Mouse (Mus musculus): Measurements from ENCODE around the gene Olfr1261. TPM values are rescaled to one million over a fixed set of nuclear protein-coding genes. Genes with fewer than 3 reads are reported as not detected.

Gene Olfr1261
- not detected in 2 replicates for polyA plus RNA-seq (2014; fragmentation: Nextera tagmentation; extraction: Ambion mirVana)

DNA sequence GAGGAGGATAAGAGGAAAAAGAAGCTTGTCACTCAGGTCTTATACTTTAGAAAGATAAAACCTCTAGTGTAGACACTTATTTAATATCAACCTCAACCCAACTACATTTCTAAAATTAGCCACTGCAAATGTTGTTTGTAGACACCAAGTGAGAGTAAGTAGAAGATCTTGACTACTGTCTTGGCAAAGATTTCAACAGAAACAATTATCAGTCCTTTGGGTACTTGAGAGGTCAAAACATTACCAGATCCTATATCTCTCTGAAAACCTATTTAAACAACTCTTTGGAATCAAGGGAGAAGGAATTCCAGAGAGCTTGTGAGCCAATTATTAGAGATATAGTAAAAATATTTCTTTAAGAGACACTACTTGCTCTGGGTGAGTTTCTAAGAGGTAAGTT, at the start of gene Olfr1261:
Gene Olfr1261, plus strand, starts transcription at position 301 of the 400 bp plus-strand sequence.
- Histone ChIP-seq H3K36me3 (ENCODE audit: control insufficient read depth, insufficient read depth, low read length) (no peaks in the 10 kb centered on the region), H3K9ac (ENCODE audit: low read length) (no peak within 1 kb of the TSS), H3K27me3 (ENCODE audit: control insufficient read depth, insufficient read depth, low read length) (no peaks in the 10 kb centered on the region), H3K27ac (ENCODE audit: low read depth, low read length) (no peak within 1 kb of the TSS), H3K9me3 (ENCODE audit: control insufficient read depth, low read length) (no peaks in the 10 kb centered on the region), H3K4me2 (ENCODE audit: low read depth, low read length, severe bottlenecking) (no peak within 1 kb of the TSS), H3K4me1 (replicated peaks; ENCODE audit: control insufficient read depth, insufficient read depth, low read length) (no peaks in the 10 kb centered on the region), H3K4me3 (ENCODE audit: low read depth, low read length) (no peak within 1 kb of the TSS)
- no peak for DNase-seq (ENCODE audit: low spot score)
- no peak for ATAC-seq (replicated peaks; ENCODE audit: low FRiP score)

DNA sequence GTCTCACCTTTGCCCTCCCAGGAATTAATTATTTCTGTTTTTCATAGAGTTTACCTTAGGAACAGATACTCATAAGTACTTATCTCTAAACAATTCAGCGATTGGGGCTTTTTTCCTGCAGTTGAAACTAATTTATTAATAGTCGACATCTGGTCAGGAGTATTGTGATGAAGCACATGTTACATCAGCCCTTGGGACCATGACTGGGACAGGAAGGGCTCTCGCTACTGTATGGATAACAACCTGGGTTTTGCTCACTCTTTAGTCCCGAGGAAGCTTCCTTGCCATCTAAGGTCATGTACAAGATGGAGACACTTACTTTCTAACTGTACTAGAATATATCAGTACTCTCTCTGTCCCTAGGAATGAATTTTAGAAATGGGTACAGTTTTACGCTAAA, 42.5 kb upstream of the Olfr1261 start, which contains the start of gene Olfr1259:
Gene Olfr1259, minus strand, starts transcription at position 101 of the 400 bp plus-strand sequence.
- DNase-seq (ENCODE audit: low spot score) (no peak), ATAC-seq (replicated peaks; ENCODE audit: low FRiP score) (no peak)
- H3K4me3 ChIP-seq (ENCODE audit: low read depth, low read length): no peak within 1 kb of the TSS
- H3K27me3 ChIP-seq (ENCODE audit: control insufficient read depth, insufficient read depth, low read length): no peaks in the 10 kb centered on the region
- WGBS: 90% methylated on average over 5 of the region's 5 CpGs
- H3K9ac ChIP-seq (ENCODE audit: low read length): no peak within 1 kb of the TSS
- H3K4me1 ChIP-seq (replicated peaks; ENCODE audit: control insufficient read depth, insufficient read depth, low read length): no peaks in the 10 kb centered on the region
- no peak within 1 kb of the TSS for H3K27ac ChIP-seq (ENCODE audit: low read depth, low read length)
- no peaks in the 10 kb centered on the region for H3K36me3 ChIP-seq (ENCODE audit: control insufficient read depth, insufficient read depth, low read length)
- no peak within 1 kb of the TSS for H3K4me2 ChIP-seq (ENCODE audit: low read depth, low read length, severe bottlenecking)
- H3K9me3 ChIP-seq (ENCODE audit: control insufficient read depth, low read length): no peaks in the 10 kb centered on the region

DNA sequence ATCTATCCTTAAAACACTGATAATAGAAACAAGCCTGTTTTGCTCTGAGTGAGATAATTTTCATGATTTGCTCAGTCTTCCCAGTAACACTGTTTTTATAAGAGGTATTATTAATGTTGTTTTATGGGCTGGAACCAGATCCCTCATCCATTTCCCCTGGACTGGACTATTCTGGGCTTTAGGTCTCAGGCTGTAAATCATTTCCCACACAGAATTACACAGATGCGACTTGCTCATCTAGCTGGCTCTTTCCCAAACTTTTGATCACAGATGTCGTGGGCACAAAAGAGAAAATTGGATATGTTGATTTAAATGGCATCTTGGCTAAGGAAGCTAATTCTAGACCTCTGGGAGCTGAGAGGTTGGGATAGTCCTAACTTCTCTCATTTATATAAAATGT, 16.8 kb upstream of the Olfr1261 start, which contains the start of gene Olfr1260:
Gene Olfr1260, plus strand, starts transcription at position 157 of the 400 bp plus-strand sequence.
- ATAC-seq (replicated peaks; ENCODE audit: low FRiP score): no peak
- no peak within 1 kb of the TSS for H3K27ac ChIP-seq (ENCODE audit: low read depth, low read length)
- WGBS: 84% methylated on average over 2 of the region's 2 CpGs

DNA sequence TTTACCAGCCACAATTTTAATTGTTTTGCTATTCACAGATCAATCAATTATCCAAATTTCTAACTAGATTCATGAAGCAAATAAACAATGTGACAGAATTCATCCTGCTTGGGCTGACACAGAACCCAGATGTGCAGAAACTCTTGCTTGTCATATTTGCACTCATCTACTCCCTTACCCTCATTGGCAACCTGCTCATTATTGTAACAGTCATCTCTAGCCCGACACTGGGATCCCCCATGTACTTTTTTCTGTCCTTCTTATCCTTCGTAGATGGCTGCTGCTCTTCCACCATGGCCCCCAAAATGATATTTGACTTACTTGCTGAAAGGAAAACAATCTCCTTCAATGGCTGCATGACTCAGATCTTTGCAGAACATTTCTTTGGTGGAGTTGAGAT, 13.3 kb upstream of the Olfr1261 start:
- H3K4me3 ChIP-seq (ENCODE audit: low read depth, low read length): no peak overlapping the region
- 93% methylated on average over 2 of the region's 2 CpGs for WGBS
- no peak overlapping the region for H3K9ac ChIP-seq (ENCODE audit: low read length)
- no peak for ATAC-seq (replicated peaks; ENCODE audit: low FRiP score)
- no peaks in the 10 kb centered on the region for H3K4me1 ChIP-seq (replicated peaks; ENCODE audit: control insufficient read depth, insufficient read depth, low read length)
- H3K9me3 ChIP-seq (ENCODE audit: control insufficient read depth, low read length): no peaks in the 10 kb centered on the region
- no peaks in the 10 kb centered on the region for H3K27me3 ChIP-seq (ENCODE audit: control insufficient read depth, insufficient read depth, low read length)
- H3K36me3 ChIP-seq (ENCODE audit: control insufficient read depth, insufficient read depth, low read length): no peaks in the 10 kb centered on the region
- DNase-seq (ENCODE audit: low spot score): no peak
- no peak overlapping the region for H3K4me2 ChIP-seq (ENCODE audit: low read depth, low read length, severe bottlenecking)
- H3K27ac ChIP-seq (ENCODE audit: low read depth, low read length): no peak overlapping the region

More for the DNA sequence above, 16.8 kb upstream of the Olfr1261 start, which contains the start of gene Olfr1260:
- H3K4me3 ChIP-seq (ENCODE audit: low read depth, low read length): no peak within 1 kb of the TSS
- no peaks in the 10 kb centered on the region for H3K27me3 ChIP-seq (ENCODE audit: control insufficient read depth, insufficient read depth, low read length)
- H3K4me2 ChIP-seq (ENCODE audit: low read depth, low read length, severe bottlenecking): no peak within 1 kb of the TSS
- H3K9me3 ChIP-seq (ENCODE audit: control insufficient read depth, low read length): no peaks in the 10 kb centered on the region
- H3K9ac ChIP-seq (ENCODE audit: low read length): no peak within 1 kb of the TSS
- no peaks in the 10 kb centered on the region for H3K36me3 ChIP-seq (ENCODE audit: control insufficient read depth, insufficient read depth, low read length)
- no peaks in the 10 kb centered on the region for H3K4me1 ChIP-seq (replicated peaks; ENCODE audit: control insufficient read depth, insufficient read depth, low read length)
- no peak for DNase-seq (ENCODE audit: low spot score)

DNA sequence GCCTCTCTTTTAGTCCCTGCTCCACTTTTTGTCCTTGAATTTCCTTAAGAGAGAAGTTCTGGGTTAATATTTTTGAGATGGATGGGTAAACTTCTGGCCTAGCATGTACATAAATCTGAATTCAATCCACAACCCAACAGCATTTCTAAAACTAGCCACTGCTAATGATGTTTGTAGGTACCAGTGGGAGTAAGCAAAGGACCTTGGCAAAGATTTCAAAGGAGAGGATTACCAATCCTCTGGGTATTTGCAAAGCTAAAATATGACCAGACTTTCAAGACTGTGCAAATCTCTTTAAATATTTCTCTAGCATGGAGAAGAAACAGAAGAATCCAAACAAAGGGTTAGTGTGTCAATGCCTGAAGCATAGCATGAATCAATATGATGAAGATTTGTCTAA, 8.8 kb downstream of the Olfr1261 start, which contains the start of gene Olfr1262:
Gene Olfr1262, plus strand, starts transcription at position 301 of the 400 bp plus-strand sequence.
- DNase-seq (ENCODE audit: low spot score) (no peak), ATAC-seq (replicated peaks; ENCODE audit: low FRiP score) (no peak)
- Histone ChIP-seq H3K27me3 (ENCODE audit: control insufficient read depth, insufficient read depth, low read length) (no peaks in the 10 kb centered on the region), H3K36me3 (ENCODE audit: control insufficient read depth, insufficient read depth, low read length) (no peaks in the 10 kb centered on the region), H3K9ac (ENCODE audit: low read length) (no peak within 1 kb of the TSS), H3K4me3 (ENCODE audit: low read depth, low read length) (no peak within 1 kb of the TSS), H3K27ac (ENCODE audit: low read depth, low read length) (no peak within 1 kb of the TSS), H3K4me1 (replicated peaks; ENCODE audit: control insufficient read depth, insufficient read depth, low read length) (no peaks in the 10 kb centered on the region), H3K4me2 (ENCODE audit: low read depth, low read length, severe bottlenecking) (no peak within 1 kb of the TSS), H3K9me3 (ENCODE audit: control insufficient read depth, low read length) (no peaks in the 10 kb centered on the region)

DNA sequence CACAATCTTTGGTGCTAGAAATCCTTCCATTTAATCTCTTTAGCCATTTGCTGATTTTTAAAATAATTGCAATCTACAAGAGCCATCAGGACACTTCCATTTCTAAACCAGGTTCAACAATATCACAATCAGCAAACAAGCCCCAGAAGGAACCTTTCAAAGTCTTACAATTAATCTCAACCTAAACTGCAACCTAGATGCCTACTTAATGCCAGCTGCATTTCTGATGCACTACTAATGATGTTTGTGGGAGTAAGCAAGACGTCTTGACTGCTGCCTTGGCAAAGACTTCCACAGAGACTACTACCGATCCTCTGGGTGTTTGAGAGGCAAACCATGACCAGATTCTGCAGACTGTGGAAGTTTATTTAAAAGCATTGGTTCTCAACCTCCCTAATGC, 20.8 kb downstream of the Olfr1261 start, which contains the start of gene Olfr1263:
Gene Olfr1263, plus strand, starts transcription at position 301 of the 400 bp plus-strand sequence.
- H3K27ac ChIP-seq (ENCODE audit: low read depth, low read length): no peak within 1 kb of the TSS
- DNase-seq (ENCODE audit: low spot score) (no peak), ATAC-seq (replicated peaks; ENCODE audit: low FRiP score) (no peak)
- WGBS: 79% methylated on average over 2 of the region's 2 CpGs
- no peak within 1 kb of the TSS for H3K4me3 ChIP-seq (ENCODE audit: low read depth, low read length)
- no peaks in the 10 kb centered on the region for H3K36me3 ChIP-seq (ENCODE audit: control insufficient read depth, insufficient read depth, low read length)
- H3K27me3 ChIP-seq (ENCODE audit: control insufficient read depth, insufficient read depth, low read length): no peaks in the 10 kb centered on the region
- no peaks in the 10 kb centered on the region for H3K4me1 ChIP-seq (replicated peaks; ENCODE audit: control insufficient read depth, insufficient read depth, low read length)
- no peak within 1 kb of the TSS for H3K4me2 ChIP-seq (ENCODE audit: low read depth, low read length, severe bottlenecking)
- no peaks in the 10 kb centered on the region for H3K9me3 ChIP-seq (ENCODE audit: control insufficient read depth, low read length)
- no peak within 1 kb of the TSS for H3K9ac ChIP-seq (ENCODE audit: low read length)

DNA sequence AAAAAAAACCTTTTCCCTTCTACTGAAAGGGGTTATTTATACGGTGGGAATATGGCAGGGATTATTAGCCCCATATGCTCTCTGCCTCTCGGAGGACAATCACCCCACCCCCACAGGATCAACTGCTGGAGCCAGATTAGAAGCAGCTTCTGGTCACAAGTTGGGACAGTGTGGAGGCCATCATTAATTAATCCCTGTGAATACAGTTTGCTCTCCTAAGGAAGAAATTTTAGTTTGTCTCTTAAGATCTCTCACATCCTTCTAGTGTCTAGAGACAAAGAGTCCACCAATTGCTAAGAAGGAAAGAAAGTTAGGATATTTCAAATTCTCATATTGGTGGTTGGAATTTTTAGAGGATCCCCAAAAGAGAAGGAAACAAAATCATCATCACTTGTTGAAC, 34.5 kb downstream of the Olfr1261 start, which contains the start of gene Olfr1264:
Gene Olfr1264, minus strand, starts transcription at position 101 of the 400 bp plus-strand sequence.
- Histone ChIP-seq H3K36me3 (ENCODE audit: control insufficient read depth, insufficient read depth, low read length) (no peaks in the 10 kb centered on the region), H3K27me3 (ENCODE audit: control insufficient read depth, insufficient read depth, low read length) (no peaks in the 10 kb centered on the region), H3K4me2 (ENCODE audit: low read depth, low read length, severe bottlenecking) (no peak within 1 kb of the TSS), H3K9ac (ENCODE audit: low read length) (no peak within 1 kb of the TSS), H3K4me3 (ENCODE audit: low read depth, low read length) (no peak within 1 kb of the TSS), H3K4me1 (replicated peaks; ENCODE audit: control insufficient read depth, insufficient read depth, low read length) (no peaks in the 10 kb centered on the region), H3K9me3 (ENCODE audit: control insufficient read depth, low read length) (no peaks in the 10 kb centered on the region), H3K27ac (ENCODE audit: low read depth, low read length) (no peak within 1 kb of the TSS)
- DNase-seq (ENCODE audit: low spot score): no peak
- no peak for ATAC-seq (replicated peaks; ENCODE audit: low FRiP score)
- 59% methylated on average over 2 of the region's 2 CpGs for WGBS

DNA sequence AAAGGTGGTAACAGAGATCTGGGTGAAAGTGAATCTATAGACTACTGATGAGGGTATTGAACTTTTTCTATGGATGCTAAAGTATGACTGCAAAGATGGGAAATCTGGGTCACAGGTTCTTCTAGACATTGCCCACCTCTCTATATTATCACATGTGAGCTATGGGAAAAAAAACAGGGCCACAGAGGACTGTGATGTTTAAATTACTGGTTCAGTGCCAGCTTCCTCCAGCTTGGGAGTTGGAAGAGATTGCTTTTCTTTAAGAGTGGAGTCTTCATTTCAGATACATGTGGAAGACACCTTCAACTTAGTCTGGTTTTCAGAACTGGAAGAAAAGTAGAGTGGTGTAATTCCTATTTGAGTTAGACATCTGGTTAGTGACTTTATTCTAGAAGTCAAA, 44.0 kb downstream of the Olfr1261 start, which contains the start of gene Olfr1265:
Gene Olfr1265, plus strand, starts transcription at position 301 of the 400 bp plus-strand sequence.
- H3K9ac ChIP-seq (ENCODE audit: low read length): no peak within 1 kb of the TSS
- H3K27ac ChIP-seq (ENCODE audit: low read depth, low read length): no peak within 1 kb of the TSS
- ATAC-seq (replicated peaks; ENCODE audit: low FRiP score) (no peak), DNase-seq (ENCODE audit: low spot score) (no peak)
- H3K27me3 ChIP-seq (ENCODE audit: control insufficient read depth, insufficient read depth, low read length): no peaks in the 10 kb centered on the region
- no peaks in the 10 kb centered on the region for H3K4me1 ChIP-seq (replicated peaks; ENCODE audit: control insufficient read depth, insufficient read depth, low read length)
- no peak within 1 kb of the TSS for H3K4me3 ChIP-seq (ENCODE audit: low read depth, low read length)
- no peaks in the 10 kb centered on the region for H3K9me3 ChIP-seq (ENCODE audit: control insufficient read depth, low read length)
- H3K36me3 ChIP-seq (ENCODE audit: control insufficient read depth, insufficient read depth, low read length): no peaks in the 10 kb centered on the region
- H3K4me2 ChIP-seq (ENCODE audit: low read depth, low read length, severe bottlenecking): no peak within 1 kb of the TSS
